Mouse (Mus musculus): ENCODE data around the gene Otud7b. TPM values are rescaled to one million over a fixed set of nuclear protein-coding genes. Genes with fewer than 3 reads are reported as not detected.

Gene Otud7b
- polyA plus RNA-seq, 1 experiment, result 23.6 TPM

DNA sequence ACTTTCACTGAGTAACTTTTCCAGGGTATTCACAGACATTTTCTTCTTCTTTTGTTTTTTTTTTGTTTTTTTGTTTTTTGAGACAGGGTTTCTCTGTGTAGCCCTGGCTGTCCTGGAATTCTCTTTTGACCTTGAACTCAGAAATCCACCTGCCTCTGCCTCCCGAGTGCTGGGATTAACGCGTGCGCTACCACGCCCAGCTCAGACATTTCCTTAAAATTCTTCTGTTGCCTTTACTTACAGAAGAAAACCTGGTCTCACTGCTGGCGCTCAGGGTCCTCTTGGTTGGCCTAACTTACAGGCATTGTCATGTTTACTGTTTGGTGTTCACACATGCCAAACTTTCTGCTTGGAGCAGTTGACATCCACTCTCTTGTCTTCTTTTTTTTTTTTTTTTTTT lies 70.9 kb downstream of the Otud7b start:
- Histone ChIP-seq H3K27me3 (ENCODE audit: control insufficient read depth, insufficient read depth, low read length) (no peaks in the 10 kb centered on the region), H3K27ac (ENCODE audit: insufficient read depth, low read depth, low read length) (no peak overlapping the region), H3K36me3 (ENCODE audit: control insufficient read depth, insufficient read depth, low read length) (peaks cover 33% of the 10 kb centered on the region), H3K4me1 (ENCODE audit: control insufficient read depth, insufficient read depth, insufficient read length, low read length) (peaks cover 10% of the 10 kb centered on the region; the same call in 1 of the 2 replicates), H3K4me3 (ENCODE audit: low read depth, low read length) (no peak overlapping the region)
- TF ChIP-seq POLR2A (IDR thresholded peaks at IDR 0.05; ENCODE audit: low read depth, low read length), result no peak
- TF ChIP-seq CTCF (IDR thresholded peaks at IDR 0.05; ENCODE audit: extremely low read depth, insufficient read length, insufficient replicate concordance, low read depth, low read length), result no peak
- WGBS, result 89% methylated on average over 6 of the region's 6 CpGs

DNA sequence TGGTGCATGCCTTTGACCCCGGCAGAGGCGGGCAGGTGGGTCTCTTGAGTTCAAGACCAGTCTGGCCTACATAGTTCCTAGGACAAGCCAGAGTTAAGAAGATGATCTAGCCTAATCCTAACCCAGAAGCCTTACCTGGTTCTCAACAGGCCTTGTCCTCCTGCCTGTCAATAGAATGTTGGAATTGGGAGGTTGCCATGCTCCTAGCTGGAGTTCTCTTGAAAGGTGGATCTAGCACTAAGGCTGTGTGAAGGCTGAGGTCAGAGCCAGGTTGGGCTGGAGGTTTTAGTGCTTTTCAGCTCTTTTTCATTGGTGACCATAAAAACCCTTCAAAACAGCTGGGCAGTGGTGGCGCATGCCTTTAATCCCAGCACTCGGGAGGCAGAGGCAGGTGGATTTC lies 74.1 kb downstream of the Otud7b start:
- WGBS, result 89% methylated on average over 4 of the region's 4 CpGs
- peaks cover 29% of the 10 kb centered on the region for H3K36me3 ChIP-seq (ENCODE audit: control insufficient read depth, insufficient read depth, low read length)
- no peak overlapping the region for H3K27ac ChIP-seq (ENCODE audit: insufficient read depth, low read depth, low read length)
- H3K4me1 ChIP-seq (ENCODE audit: control insufficient read depth, insufficient read depth, insufficient read length, low read length), result 0 out of 2 replicates have a peak, but pooled peaks cover 4% of the 10 kb centered on the region
- H3K27me3 ChIP-seq (ENCODE audit: control insufficient read depth, insufficient read depth, low read length), result peaks cover 3% of the 10 kb centered on the region
- H3K4me3 ChIP-seq (ENCODE audit: low read depth, low read length), result no peak overlapping the region
- no peak for TF ChIP-seq CTCF (IDR thresholded peaks at IDR 0.05; ENCODE audit: extremely low read depth, insufficient read length, insufficient replicate concordance, low read depth, low read length)

DNA sequence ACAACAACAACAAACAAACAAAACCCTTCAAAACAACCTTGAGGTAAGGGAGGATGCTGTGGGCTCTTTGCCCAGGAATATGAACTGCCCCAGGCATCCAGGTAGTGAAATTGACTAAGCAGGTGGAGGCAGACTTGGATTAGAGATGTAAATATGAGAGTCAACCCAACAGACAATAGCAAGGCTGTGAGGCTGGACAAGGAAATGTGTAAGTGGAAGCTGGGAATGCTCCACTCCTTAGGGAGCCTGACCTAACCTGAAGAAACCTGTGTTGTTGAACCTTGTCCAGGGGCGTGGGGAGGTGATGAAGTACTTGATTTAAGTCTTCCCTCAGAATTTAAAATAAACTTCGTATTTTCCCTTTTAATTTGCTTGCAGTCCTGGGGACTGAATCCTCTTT lies 74.6 kb downstream of the Otud7b start:
- H3K36me3 ChIP-seq (ENCODE audit: control insufficient read depth, insufficient read depth, low read length), result peaks cover 29% of the 10 kb centered on the region
- peaks cover 3% of the 10 kb centered on the region for H3K27me3 ChIP-seq (ENCODE audit: control insufficient read depth, insufficient read depth, low read length)
- H3K27ac ChIP-seq (ENCODE audit: insufficient read depth, low read depth, low read length), result no peak overlapping the region
- H3K4me3 ChIP-seq (ENCODE audit: low read depth, low read length), result no peak overlapping the region
- H3K4me1 ChIP-seq (ENCODE audit: control insufficient read depth, insufficient read depth, insufficient read length, low read length), result 0 out of 2 replicates have a peak, but pooled peaks cover 3% of the 10 kb centered on the region
- TF ChIP-seq CTCF (IDR thresholded peaks at IDR 0.05; ENCODE audit: extremely low read depth, insufficient read length, insufficient replicate concordance, low read depth, low read length), result no peak
- no peak for TF ChIP-seq POLR2A (IDR thresholded peaks at IDR 0.05; ENCODE audit: low read depth, low read length)
- 56% methylated on average over 2 of the region's 2 CpGs for WGBS

DNA sequence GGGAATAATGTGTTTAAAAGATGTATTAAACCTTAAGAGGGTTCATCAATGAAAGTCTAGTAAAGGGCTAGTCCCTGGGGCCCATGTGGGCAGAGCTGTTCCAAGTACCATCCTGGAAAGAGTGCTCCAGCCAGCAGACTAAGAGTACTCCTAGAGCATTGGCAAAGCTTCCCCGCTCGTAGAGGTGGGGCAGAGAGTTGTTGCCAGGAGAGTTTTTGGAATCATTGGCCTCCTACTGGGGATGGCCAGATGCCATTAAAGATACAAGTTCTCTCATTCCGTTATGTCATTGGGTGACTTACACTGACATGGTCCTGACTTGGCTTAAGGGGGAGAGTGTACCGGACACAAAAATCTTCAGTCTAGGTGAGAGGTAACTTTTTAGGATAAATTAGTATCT lies 75.2 kb downstream of the Otud7b start:
- 0 out of 2 replicates have a peak, but pooled peaks cover 2% of the 10 kb centered on the region for H3K4me1 ChIP-seq (ENCODE audit: control insufficient read depth, insufficient read depth, insufficient read length, low read length)
- TF ChIP-seq POLR2A (IDR thresholded peaks at IDR 0.05; ENCODE audit: low read depth, low read length), result no peak

DNA sequence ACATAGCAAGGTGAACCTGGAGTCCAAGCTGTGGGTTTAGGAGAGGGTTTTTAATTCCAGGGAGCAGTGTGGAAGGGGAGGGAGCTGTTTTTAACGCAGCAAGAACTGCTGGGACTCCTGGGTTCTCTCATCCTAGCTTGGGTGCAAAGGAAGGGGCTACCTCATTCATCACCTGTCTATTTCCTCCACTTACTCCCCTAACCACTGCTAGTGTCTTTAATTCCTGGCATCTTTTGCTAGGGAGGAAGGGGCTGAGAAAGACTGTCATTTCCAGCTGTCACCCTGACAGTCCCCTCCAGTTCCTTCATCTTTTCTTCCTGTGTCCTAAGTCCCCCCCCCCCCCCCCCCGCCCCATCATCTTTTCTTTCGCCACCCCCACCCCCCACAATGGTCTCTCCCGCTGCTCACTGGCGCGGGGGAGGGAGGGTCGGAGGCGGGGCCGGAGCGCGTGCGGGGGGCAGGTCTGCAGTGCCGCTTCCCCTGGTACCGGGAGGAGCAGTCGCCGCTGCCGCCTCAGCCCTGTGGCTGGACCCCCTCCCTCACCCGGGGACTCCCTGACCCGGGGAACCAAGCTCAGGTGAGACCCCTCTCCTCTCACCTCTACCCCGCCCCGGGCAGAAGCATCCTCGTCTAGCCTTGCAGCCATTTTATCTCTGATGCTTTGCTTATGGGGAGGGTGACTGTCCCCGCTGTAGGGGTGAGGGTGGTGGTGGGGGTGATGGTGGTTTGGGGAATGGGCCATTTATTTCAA lies 76.6 kb downstream of the Otud7b start, which contains the start of gene Sv2a:
Sv2a (plus strand) TSS at position 425 of the 751 bp plus-strand sequence.
- H3K4me1 ChIP-seq (ENCODE audit: control insufficient read depth, insufficient read depth, insufficient read length, low read length), result 0 out of 2 replicates have a peak, but pooled peaks cover 2% of the 10 kb centered on the region
- H3K27me3 ChIP-seq (ENCODE audit: control insufficient read depth, insufficient read depth, low read length), result peaks cover 3% of the 10 kb centered on the region
- H3K4me3 ChIP-seq (ENCODE audit: low read depth, low read length), result peak within 1 kb of the TSS; percentile 60
- 1% methylated on average over 22 of the region's 23 CpGs for WGBS
- H3K27ac ChIP-seq (ENCODE audit: insufficient read depth, low read depth, low read length), result no peak within 1 kb of the TSS
- peaks cover 18% of the 10 kb centered on the region for H3K36me3 ChIP-seq (ENCODE audit: control insufficient read depth, insufficient read depth, low read length)
- TF ChIP-seq CTCF (IDR thresholded peaks at IDR 0.05; ENCODE audit: extremely low read depth, insufficient read length, insufficient replicate concordance, low read depth, low read length) (no peak), POLR2A (IDR thresholded peaks at IDR 0.05; ENCODE audit: low read depth, low read length) (no peak)

More for the DNA sequence above, 75.2 kb downstream of the Otud7b start:
- no peak overlapping the region for H3K4me3 ChIP-seq (ENCODE audit: low read depth, low read length)
- peaks cover 3% of the 10 kb centered on the region for H3K27me3 ChIP-seq (ENCODE audit: control insufficient read depth, insufficient read depth, low read length)
- H3K27ac ChIP-seq (ENCODE audit: insufficient read depth, low read depth, low read length), result no peak overlapping the region
- WGBS, result 53% methylated on average over 4 of the region's 4 CpGs
- H3K36me3 ChIP-seq (ENCODE audit: control insufficient read depth, insufficient read depth, low read length), result peaks cover 27% of the 10 kb centered on the region

DNA sequence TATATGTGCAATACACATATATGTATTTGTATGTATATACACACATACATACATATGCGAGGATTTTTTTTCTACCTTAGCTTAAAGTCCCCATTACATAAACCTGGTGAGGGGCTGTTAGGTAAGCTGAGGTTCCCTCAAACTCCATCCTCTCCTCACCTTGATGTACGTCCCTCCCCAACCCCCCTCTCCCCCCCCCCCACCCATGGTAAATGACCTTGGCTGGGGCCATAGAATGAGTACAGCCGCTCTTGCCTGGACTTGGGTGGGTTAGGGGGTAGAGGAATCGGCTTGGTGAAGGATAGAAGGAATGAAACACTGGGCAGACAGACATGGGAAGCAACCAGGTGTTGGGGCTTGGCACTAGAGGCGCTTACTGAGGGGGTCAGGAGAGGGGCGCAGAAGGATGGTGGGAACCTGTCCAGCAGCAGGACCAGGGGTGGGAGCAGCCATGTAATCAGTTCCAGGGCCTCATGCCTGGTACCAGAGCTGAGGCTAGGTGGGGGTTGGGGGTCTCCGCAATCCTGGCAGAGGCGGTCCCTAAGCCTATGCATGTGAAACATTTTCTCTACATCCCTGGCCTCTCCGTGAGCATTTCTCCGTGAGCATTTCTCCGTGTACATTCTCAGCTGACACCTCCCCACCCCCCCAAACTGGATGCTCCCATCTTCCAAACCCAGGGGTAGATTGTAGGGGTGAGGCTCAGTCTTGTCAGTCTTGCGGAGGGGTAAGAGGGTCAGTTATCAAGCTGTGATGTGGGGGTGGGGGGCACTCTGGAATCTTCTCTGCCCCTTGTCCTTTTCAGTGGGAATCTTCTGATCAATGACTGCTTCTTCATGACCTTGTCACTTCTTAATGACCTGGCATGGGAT lies 77.4 kb downstream of the Otud7b start:
- Histone ChIP-seq H3K27me3 (ENCODE audit: control insufficient read depth, insufficient read depth, low read length) (peaks cover 3% of the 10 kb centered on the region), H3K4me1 (ENCODE audit: control insufficient read depth, insufficient read depth, insufficient read length, low read length) (0 out of 2 replicates have a peak, but pooled peaks cover 2% of the 10 kb centered on the region), H3K27ac (ENCODE audit: insufficient read depth, low read depth, low read length) (no peak overlapping the region), H3K36me3 (ENCODE audit: control insufficient read depth, insufficient read depth, low read length) (peaks cover 11% of the 10 kb centered on the region), H3K4me3 (ENCODE audit: low read depth, low read length) (no peak overlapping the region)
- TF ChIP-seq POLR2A (IDR thresholded peaks at IDR 0.05; ENCODE audit: low read depth, low read length), result no peak
- no peak for TF ChIP-seq CTCF (IDR thresholded peaks at IDR 0.05; ENCODE audit: extremely low read depth, insufficient read length, insufficient replicate concordance, low read depth, low read length)
- 54% methylated on average over 12 of the region's 12 CpGs for whole genome bisulfite sequencing

DNA sequence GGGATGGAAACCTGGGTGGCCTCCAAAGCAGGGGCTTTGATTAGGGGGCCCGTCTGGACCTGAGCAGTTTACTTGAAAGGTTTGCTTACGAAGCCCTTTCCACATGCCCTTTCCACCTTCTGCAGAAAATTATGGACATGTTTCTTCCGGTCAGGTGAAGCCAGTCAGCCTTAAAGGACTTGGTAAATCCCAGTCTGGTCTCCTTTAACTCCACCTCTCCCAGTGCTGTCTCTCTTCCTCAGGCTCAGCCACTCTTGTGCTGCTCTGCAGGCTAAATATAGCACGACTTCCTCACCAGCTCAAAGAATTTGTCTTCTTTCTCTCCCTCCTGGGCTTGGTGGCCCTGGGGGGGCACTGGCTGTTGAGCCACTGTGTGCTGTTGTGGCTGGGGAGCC lies 78.1 kb downstream of the Otud7b start:
- no peak overlapping the region for H3K4me3 ChIP-seq (ENCODE audit: low read depth, low read length)
- H3K27ac ChIP-seq (ENCODE audit: insufficient read depth, low read depth, low read length), result no peak overlapping the region
- peaks cover 10% of the 10 kb centered on the region for H3K36me3 ChIP-seq (ENCODE audit: control insufficient read depth, insufficient read depth, low read length)
- TF ChIP-seq CTCF (IDR thresholded peaks at IDR 0.05; ENCODE audit: extremely low read depth, insufficient read length, insufficient replicate concordance, low read depth, low read length) (no peak), POLR2A (IDR thresholded peaks at IDR 0.05; ENCODE audit: low read depth, low read length) (no peak)
- H3K4me1 ChIP-seq (ENCODE audit: control insufficient read depth, insufficient read depth, insufficient read length, low read length), result 0 out of 2 replicates have a peak, but pooled peaks cover 2% of the 10 kb centered on the region
- H3K27me3 ChIP-seq (ENCODE audit: control insufficient read depth, insufficient read depth, low read length), result peaks cover 3% of the 10 kb centered on the region
- WGBS, result 41% methylated on average over 4 of the region's 4 CpGs
